Mouse (Mus musculus) neural tube, embryonic 11.5 days (tissue): Measurements from ENCODE around the gene Wdr78. TPM values are rescaled to one million over a fixed set of nuclear protein-coding genes. Genes with fewer than 3 reads are reported as not detected.

Experiments used
- ATAC-seq: fragments of 200-750 bp; cut with Nextera tagmentation; 2 replicates; pipeline ENCODE4 v1.8.0; 2017; ENCODE audit warnings: moderate number of reproducible peaks, mild to moderate bottlenecking, moderate TSS enrichment, moderate library complexity; ENCODE audit not compliant: insufficient read depth, low FRiP score, low TSS enrichment
- DNase-seq: peaks from one replicate; pipeline ENCODE4 v3.0.0-alpha.2; 2015; ENCODE audit warnings: low spot score
- H3K27ac ChIP-seq: fragments of 300-500 bp; sonication (generic); 2 replicates; pipeline ENCODE4 v1.5.1; 2014; ENCODE audit warnings: low read depth, mild to moderate bottlenecking, low read length
- H3K27me3 ChIP-seq: fragments of 300-500 bp; sonication (generic); 2 replicates; pipeline ENCODE4 v1.6.1; 2014; ENCODE audit warnings: mild to moderate bottlenecking, low read length, mixed read lengths; ENCODE audit not compliant: control insufficient read depth, insufficient read depth
- H3K36me3 ChIP-seq: fragments of 300-500 bp; sonication (generic); 2 replicates; pipeline ENCODE4 v1.6.1; 2014; ENCODE audit warnings: mild to moderate bottlenecking, low read length, moderate library complexity, mixed read lengths; ENCODE audit not compliant: control insufficient read depth, insufficient read depth
- H3K4me1 ChIP-seq: fragments of 300-500 bp; sonication (generic); 2 replicates; pipeline ENCODE4 v1.6.1; 2014; ENCODE audit warnings: low read length, mixed read lengths; ENCODE audit not compliant: control insufficient read depth, insufficient read depth
- H3K4me2 ChIP-seq: fragments of 300-500 bp; sonication (generic); 2 replicates; pipeline ENCODE4 v1.6.1; 2014; ENCODE audit warnings: low read depth, mild to moderate bottlenecking, moderate library complexity
- H3K4me3 ChIP-seq: fragments of 300-500 bp; sonication (generic); 2 replicates; pipeline ENCODE4 v1.5.1; 2014; ENCODE audit warnings: low read depth, low read length
- H3K9ac ChIP-seq: fragments of 300-500 bp; sonication (generic); 2 replicates; pipeline ENCODE4 v1.6.1; 2014; ENCODE audit warnings: mild to moderate bottlenecking, low read length
- H3K9me3 ChIP-seq: fragments of 300-500 bp; sonication (generic); 2 replicates; pipeline ENCODE4 v1.6.1; 2016; ENCODE audit warnings: low read length; ENCODE audit not compliant: control insufficient read depth
- WGBS: fragments of 180-500 bp; shearing (Covaris S2); extraction: QIAGEN DNeasy Blood & Tissue Kit; methylation state at CpG from one replicate; pipeline ENCODE4 v1.1.7; 2014; 5-methylcytosine and 5-hydroxymethylcytosine counted together
- polyA plus RNA-seq: library from polyadenylated mRNA; unstranded; fragments of >200 nt; fragmentation: Nextera tagmentation; extraction: Ambion mirVana; gene quantifications from 2 replicates; pipeline ENCODE4 v1.2.1, GENCODE M21; 2014

Wdr78 gene
- polyA plus RNA-seq, 1 experiment from 2014 or later, result 5.8 TPM

- no peaks in the 10 kb centered on the region for H3K36me3 ChIP-seq
- no peak for ATAC-seq
- 70% methylated on average over 5 of the region's 5 CpGs for WGBS
- no peak overlapping the region for H3K4me3 ChIP-seq
- H3K4me2 ChIP-seq, result no peak overlapping the region
- H3K9me3 ChIP-seq, result no peaks in the 10 kb centered on the region
- no peak for DNase-seq
- no peaks in the 10 kb centered on the region for H3K4me1 ChIP-seq
- H3K9ac ChIP-seq, result no peak overlapping the region
- H3K27ac ChIP-seq, result no peak overlapping the region
- H3K27me3 ChIP-seq, result no peaks in the 10 kb centered on the region
Measured at GRCm38 (mm10) chr4:103039838-103040191, 74.5 kb downstream of the Wdr78 start.

- Histone ChIP-seq H3K9ac (no peak overlapping the region), H3K4me2 (no peak overlapping the region), H3K36me3 (no peaks in the 10 kb centered on the region), H3K27me3 (no peaks in the 10 kb centered on the region), H3K27ac (no peak overlapping the region), H3K4me3 (no peak overlapping the region), H3K4me1 (no peaks in the 10 kb centered on the region), H3K9me3 (no peaks in the 10 kb centered on the region)
- ATAC-seq (no peak), DNase-seq (no peak)
- 69% methylated on average over 14 of the region's 14 CpGs for WGBS
Measured at GRCm38 (mm10) chr4:103039103-103039837, 75.1 kb downstream of the Wdr78 start.

- H3K27me3 ChIP-seq, result no peaks in the 10 kb centered on the region
- no peak overlapping the region for H3K4me3 ChIP-seq
- 77% methylated on average over 13 of the region's 13 CpGs for WGBS
- ATAC-seq (no peak), DNase-seq (no peak)
- H3K4me1 ChIP-seq, result no peaks in the 10 kb centered on the region
- H3K36me3 ChIP-seq, result no peaks in the 10 kb centered on the region
- H3K9ac ChIP-seq, result no peak overlapping the region
- no peaks in the 10 kb centered on the region for H3K9me3 ChIP-seq
- H3K4me2 ChIP-seq, result no peak overlapping the region
- H3K27ac ChIP-seq, result no peak overlapping the region
Measured at GRCm38 (mm10) chr4:103028177-103029088, 85.9 kb downstream of the Wdr78 start.

DNA sequence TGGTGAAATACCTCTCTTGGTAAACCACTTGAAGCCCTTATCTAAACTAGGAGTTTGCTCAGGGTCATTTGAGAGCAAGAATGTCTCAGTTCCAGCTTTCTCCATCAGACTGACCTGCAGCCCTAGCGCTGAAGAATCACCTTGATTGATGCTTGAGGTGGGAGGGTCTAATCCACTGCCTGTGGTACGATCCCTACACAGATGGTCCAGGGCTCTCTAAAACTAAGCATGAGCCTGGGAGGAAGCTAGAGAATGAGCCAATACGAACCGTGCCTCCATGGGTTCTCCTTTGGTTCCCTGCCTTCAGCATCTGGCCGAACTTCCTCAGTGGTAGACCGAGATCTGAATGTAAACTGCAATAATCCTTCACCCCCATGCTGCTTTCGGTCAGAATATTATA lies 86.6 kb downstream of the Wdr78 start:
- no peak overlapping the region for H3K4me3 ChIP-seq
- DNase-seq (no peak), ATAC-seq (no peak)
- H3K4me2 ChIP-seq, result no peak overlapping the region
- no peaks in the 10 kb centered on the region for H3K36me3 ChIP-seq
- WGBS, result 79% methylated on average over 7 of the region's 7 CpGs
- no peak overlapping the region for H3K27ac ChIP-seq
- no peak overlapping the region for H3K9ac ChIP-seq
- no peaks in the 10 kb centered on the region for H3K27me3 ChIP-seq
- H3K9me3 ChIP-seq, result no peaks in the 10 kb centered on the region
- no peaks in the 10 kb centered on the region for H3K4me1 ChIP-seq

GRCm38 (mm10) chr4:103026621-103027020 lies 87.7 kb downstream of the Wdr78 start, which contains the start of gene Insl5:
Gene Insl5 (minus strand): TSS chr4:103026842.
- no peak for ATAC-seq
- WGBS, result 90% methylated on average over 4 of the region's 4 CpGs

GRCm38 (mm10) chr4:103013490-103013889 lies 100.9 kb downstream of the Wdr78 start:
- Histone ChIP-seq H3K9me3 (no peaks in the 10 kb centered on the region), H3K4me2 (no peak overlapping the region), H3K27me3 (no peaks in the 10 kb centered on the region), H3K27ac (no peak overlapping the region), H3K4me1 (no peaks in the 10 kb centered on the region), H3K9ac (no peak overlapping the region), H3K4me3 (no peak overlapping the region), H3K36me3 (no peaks in the 10 kb centered on the region)
- ATAC-seq (no peak), DNase-seq (no peak)
- WGBS, result 13% methylated on average over 4 of the region's 4 CpGs

More at GRCm38 (mm10) chr4:103026621-103027020, 87.7 kb downstream of the Wdr78 start, which contains the start of gene Insl5:
- no peak within 1 kb of the TSS for H3K27ac ChIP-seq
- no peak within 1 kb of the TSS for H3K9ac ChIP-seq
- H3K36me3 ChIP-seq, result no peaks in the 10 kb centered on the region
- H3K27me3 ChIP-seq, result no peaks in the 10 kb centered on the region
- H3K4me1 ChIP-seq, result no peaks in the 10 kb centered on the region
- no peak for DNase-seq
- no peaks in the 10 kb centered on the region for H3K9me3 ChIP-seq
- no peak within 1 kb of the TSS for H3K4me3 ChIP-seq
- H3K4me2 ChIP-seq, result no peak within 1 kb of the TSS

DNA sequence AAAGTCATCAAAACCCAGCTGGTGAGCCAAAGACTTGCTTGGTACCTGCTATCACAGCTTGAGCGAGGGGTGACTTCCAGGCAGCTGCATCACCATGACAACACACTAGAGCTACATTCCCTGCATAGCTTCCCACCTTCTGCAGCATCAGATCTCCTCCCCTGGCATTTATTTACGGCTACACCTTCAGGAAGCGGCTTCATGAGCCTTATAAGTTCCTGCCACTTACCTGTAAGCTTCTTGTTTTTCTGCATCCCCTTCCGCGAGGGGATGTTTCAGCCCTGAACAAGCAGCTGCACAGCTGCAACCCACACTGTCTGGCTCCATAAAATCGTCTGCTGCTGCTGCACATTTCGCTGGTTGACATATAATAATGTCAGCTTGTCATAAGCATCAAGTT lies 102.5 kb downstream of the Wdr78 start:
- DNase-seq (no peak), ATAC-seq (no peak)
- no peaks in the 10 kb centered on the region for H3K4me1 ChIP-seq
- WGBS, result 45% methylated on average over 7 of the region's 7 CpGs
- H3K36me3 ChIP-seq, result no peaks in the 10 kb centered on the region
- H3K9me3 ChIP-seq, result no peaks in the 10 kb centered on the region
- H3K4me3 ChIP-seq, result no peak overlapping the region
- no peak overlapping the region for H3K4me2 ChIP-seq
- no peaks in the 10 kb centered on the region for H3K27me3 ChIP-seq
- H3K9ac ChIP-seq, result no peak overlapping the region
- H3K27ac ChIP-seq, result no peak overlapping the region

DNA sequence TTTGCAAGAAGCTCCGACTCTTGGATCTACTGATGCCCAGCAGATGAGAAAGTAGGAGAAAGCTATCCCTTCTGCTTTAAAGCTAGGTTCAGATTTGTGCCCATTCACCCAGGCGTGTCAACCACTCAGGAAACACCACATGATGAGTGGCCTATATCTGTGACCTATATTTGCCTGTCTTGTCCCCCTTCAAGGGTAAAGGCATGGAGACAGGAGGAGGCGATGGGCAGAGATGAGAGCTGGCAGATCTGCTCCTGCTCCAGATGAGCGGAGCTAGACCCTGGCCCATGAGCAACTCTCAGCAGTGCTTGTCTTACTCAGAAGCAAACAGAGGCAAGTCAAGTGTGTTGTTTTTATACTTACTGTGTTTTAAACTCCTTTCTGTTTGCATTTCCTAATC lies 103.6 kb downstream of the Wdr78 start:
- H3K9me3 ChIP-seq, result no peaks in the 10 kb centered on the region
- no peaks in the 10 kb centered on the region for H3K27me3 ChIP-seq
- H3K4me2 ChIP-seq, result no peak overlapping the region
- ATAC-seq (no peak), DNase-seq (no peak)
- H3K4me1 ChIP-seq, result no peaks in the 10 kb centered on the region
- H3K36me3 ChIP-seq, result no peaks in the 10 kb centered on the region
- no peak overlapping the region for H3K27ac ChIP-seq
- no peak overlapping the region for H3K9ac ChIP-seq
- no peak overlapping the region for H3K4me3 ChIP-seq
- 91% methylated on average over 4 of the region's 4 CpGs for WGBS
